Mouse (Mus musculus) liver, embryonic 15.5 days (tissue): ENCODE data around the gene Pnmal2. TPM values are rescaled to one million over a fixed set of nuclear protein-coding genes. Genes with fewer than 3 reads are reported as not detected.
A peak's percentile ranks its signal among the peaks of the same experiment; 100 is the strongest.

Source experiments
- ATAC-seq: fragments of 200-750 bp; cut with Nextera tagmentation; 2 replicates; pipeline ENCODE4 v1.8.0; 2017; ENCODE audit warnings: moderate number of reproducible peaks, mild to moderate bottlenecking, moderate library complexity; ENCODE audit not compliant: insufficient read depth
- H3K27ac ChIP-seq: fragments of 300-500 bp; sonication (generic); replicated peaks from 2 replicates; pipeline ENCODE4 v1.5.1; 2015; ENCODE audit warnings: mild to moderate bottlenecking, inconsistent platforms
- H3K27me3 ChIP-seq: fragments of 300-500 bp; sonication (generic); 2 replicates; pipeline ENCODE4 v1.6.1; 2015; ENCODE audit warnings: mild to moderate bottlenecking, inconsistent platforms
- H3K36me3 ChIP-seq: fragments of 300-500 bp; sonication (generic); replicated peaks from 2 replicates; pipeline ENCODE4 v1.6.1; 2015; ENCODE audit warnings: moderate library complexity, mild to moderate bottlenecking, inconsistent platforms
- H3K4me1 ChIP-seq: fragments of 300-500 bp; sonication (generic); replicated peaks from 2 replicates; pipeline ENCODE4 v1.6.1; 2015; ENCODE audit warnings: inconsistent platforms
- H3K4me2 ChIP-seq: fragments of 300-500 bp; sonication (generic); 2 replicates; pipeline ENCODE4 v1.6.1; 2015; ENCODE audit warnings: moderate library complexity, mild to moderate bottlenecking, inconsistent platforms
- H3K4me3 ChIP-seq: fragments of 300-500 bp; sonication (generic); replicated peaks from 2 replicates; pipeline ENCODE4 v1.5.1; 2015; ENCODE audit warnings: mild to moderate bottlenecking, inconsistent platforms
- H3K9ac ChIP-seq: fragments of 300-500 bp; sonication (generic); 2 replicates; pipeline ENCODE4 v1.6.1; 2015; ENCODE audit warnings: moderate library complexity, mild to moderate bottlenecking, inconsistent platforms
- H3K9me3 ChIP-seq: fragments of 300-500 bp; sonication (generic); replicated peaks from 2 replicates; pipeline ENCODE4 v1.6.1; 2016; ENCODE audit warnings: inconsistent platforms
- WGBS: fragments of 180-500 bp; shearing (Covaris S2); methylation state at CpG from one replicate; pipeline ENCODE4 v1.1.7; 2015; ENCODE audit warnings: mixed read lengths; ENCODE audit not compliant: insufficient replicate concordance; 5-methylcytosine and 5-hydroxymethylcytosine counted together
- polyA plus RNA-seq: library from polyadenylated mRNA; unstranded; fragments of >200 nt; fragmentation: Nextera tagmentation; extraction: Ambion mirVana; gene quantifications from 2 replicates; pipeline ENCODE4 v1.2.1, GENCODE M21; 2015

The Pnmal2 gene
- polyA plus RNA-seq, 1 experiment from 2014 or later, result 0.60 TPM

DNA sequence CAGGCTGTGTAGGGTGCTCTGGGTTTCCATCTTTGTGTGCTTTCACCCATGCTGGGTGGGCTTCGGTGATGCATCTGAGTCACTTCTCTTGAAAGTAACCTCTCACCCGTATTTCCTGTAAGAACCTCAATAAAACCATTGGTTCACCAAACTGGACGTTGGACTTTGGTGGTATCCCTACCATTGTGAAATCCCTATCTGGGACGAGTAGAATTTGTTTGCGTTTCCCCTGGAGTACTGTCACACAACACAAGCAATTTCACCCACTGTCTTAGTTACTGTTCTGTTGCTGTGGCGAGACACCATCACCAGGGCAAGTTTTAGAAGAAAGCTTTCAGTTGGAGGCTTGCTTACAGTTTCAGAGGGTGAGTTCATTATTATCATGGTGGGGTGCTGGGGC, 23.9 kb downstream of the Pnmal2 start:
- H3K36me3 ChIP-seq, result no peaks in the 10 kb centered on the region
- no peak overlapping the region for H3K4me2 ChIP-seq
- H3K9ac ChIP-seq, result no peak overlapping the region
- H3K27ac ChIP-seq, result peak overlapping the region; percentile 53; the same call in 1 of the 2 replicates
- no peak overlapping the region for H3K4me3 ChIP-seq
- no peaks in the 10 kb centered on the region for H3K9me3 ChIP-seq
- 58% methylated on average over 6 of the region's 6 CpGs for WGBS
- ATAC-seq, result peak; percentile 52; the same call in 1 of the 2 replicates
- H3K27me3 ChIP-seq, result no peaks in the 10 kb centered on the region
- no peaks in the 10 kb centered on the region for H3K4me1 ChIP-seq

- 30% methylated on average over 3 of the region's 3 CpGs for WGBS
- no peak overlapping the region for H3K27ac ChIP-seq
- no peak overlapping the region for H3K9ac ChIP-seq
- H3K27me3 ChIP-seq, result no peaks in the 10 kb centered on the region
- peaks cover 4% of the 10 kb centered on the region; the same call in 1 of the 2 replicates for H3K4me1 ChIP-seq
- H3K36me3 ChIP-seq, result no peaks in the 10 kb centered on the region
- H3K4me2 ChIP-seq, result no peak overlapping the region
- no peak overlapping the region for H3K4me3 ChIP-seq
- H3K9me3 ChIP-seq, result no peaks in the 10 kb centered on the region
- ATAC-seq, result no peak
These were observed 26.7 kb downstream of the Pnmal2 start for GRCm38 (mm10) chr7:16971160-16971559.

- Histone ChIP-seq H3K4me1 (peaks cover 20% of the 10 kb centered on the region), H3K27me3 (no peaks in the 10 kb centered on the region), H3K27ac (no peak overlapping the region), H3K9me3 (no peaks in the 10 kb centered on the region), H3K4me2 (no peak overlapping the region), H3K9ac (no peak overlapping the region), H3K4me3 (no peak overlapping the region), H3K36me3 (no peaks in the 10 kb centered on the region)
- no peak for ATAC-seq
- 44% methylated on average over 6 of the region's 6 CpGs for WGBS
These were observed 29.5 kb downstream of the Pnmal2 start for GRCm38 (mm10) chr7:16974018-16974417.

DNA sequence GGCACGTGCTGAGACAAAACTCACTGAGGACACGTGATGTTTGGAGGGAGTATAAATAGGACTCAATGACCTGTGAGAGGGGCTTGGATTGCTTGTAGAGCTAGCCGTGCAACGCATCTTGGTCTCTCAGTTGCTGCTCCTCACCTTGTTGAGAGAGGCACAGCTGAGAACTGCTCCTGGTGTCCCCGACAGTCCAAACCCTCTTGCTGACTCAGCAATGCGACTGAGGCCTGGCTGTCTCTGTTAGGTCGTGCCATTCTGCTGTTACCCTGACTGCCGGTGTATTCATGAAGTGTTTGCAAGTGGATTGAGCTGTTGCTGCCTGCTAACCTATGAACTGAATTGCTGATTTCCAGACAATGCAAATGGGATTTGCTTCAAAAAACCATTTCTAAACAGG, 31.8 kb downstream of the Pnmal2 start:
- Histone ChIP-seq H3K27ac (no peak overlapping the region), H3K4me3 (no peak overlapping the region), H3K9ac (no peak overlapping the region), H3K36me3 (no peaks in the 10 kb centered on the region), H3K9me3 (no peaks in the 10 kb centered on the region), H3K27me3 (no peaks in the 10 kb centered on the region), H3K4me2 (no peak overlapping the region), H3K4me1 (peaks cover 33% of the 10 kb centered on the region)
- ATAC-seq, result no peak
- 67% methylated on average over 8 of the region's 8 CpGs for WGBS

DNA sequence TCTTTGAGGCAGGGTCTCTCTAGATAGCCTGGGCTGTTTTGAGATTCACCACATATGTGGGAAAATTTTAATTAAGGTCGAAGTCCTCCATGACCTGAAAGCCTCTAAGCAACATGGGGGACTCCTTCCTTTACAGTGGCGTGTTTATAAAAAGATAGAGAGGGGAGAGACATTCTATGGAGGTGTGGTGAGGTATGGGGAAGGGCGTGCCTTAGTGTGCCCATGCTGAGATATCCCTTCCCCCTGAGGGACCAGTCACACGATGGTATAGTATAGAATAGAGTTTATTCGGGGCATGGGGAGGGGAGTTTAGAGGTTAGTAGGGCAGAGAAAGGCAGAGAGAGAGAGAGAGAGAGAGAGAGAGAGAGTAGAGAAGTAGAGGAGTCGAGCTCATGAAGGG, 33.7 kb downstream of the Pnmal2 start:
- ATAC-seq, result peak; percentile 87
- peak overlapping the region; percentile 46 for H3K4me2 ChIP-seq
- no peaks in the 10 kb centered on the region for H3K9me3 ChIP-seq
- H3K4me3 ChIP-seq, result no peak overlapping the region
- H3K27ac ChIP-seq, result peak overlapping the region; percentile 29
- H3K4me1 ChIP-seq, result peaks cover 33% of the 10 kb centered on the region
- no peak overlapping the region for H3K9ac ChIP-seq
- H3K36me3 ChIP-seq, result no peaks in the 10 kb centered on the region
- 32% methylated on average over 6 of the region's 6 CpGs for WGBS
- H3K27me3 ChIP-seq, result no peaks in the 10 kb centered on the region

DNA sequence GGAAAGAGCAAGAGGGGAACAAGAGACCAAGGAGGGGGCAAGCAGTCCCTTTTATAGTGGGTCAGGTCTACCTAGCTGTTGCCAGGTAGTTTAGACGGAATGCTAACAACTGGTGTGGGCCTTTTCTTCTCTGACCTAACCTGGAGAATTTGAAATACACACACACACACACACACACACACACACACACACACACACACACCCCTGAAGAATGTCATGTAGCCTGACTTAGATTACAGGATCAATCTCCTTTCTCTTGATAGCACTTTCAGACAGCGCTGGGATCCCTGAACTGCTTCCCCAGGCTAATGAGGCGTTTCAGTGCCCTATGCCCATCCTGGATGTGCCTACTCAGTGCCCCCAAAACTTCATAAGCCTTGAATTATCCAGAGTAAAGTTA, 34.1 kb downstream of the Pnmal2 start:
- Histone ChIP-seq H3K4me1 (peaks cover 33% of the 10 kb centered on the region), H3K4me2 (peak overlapping the region; percentile 46), H3K27ac (0 out of 2 replicates have a peak overlapping the region, but pooled peaks have one; percentile 29), H3K36me3 (no peaks in the 10 kb centered on the region), H3K9ac (no peak overlapping the region), H3K9me3 (no peaks in the 10 kb centered on the region), H3K27me3 (no peaks in the 10 kb centered on the region), H3K4me3 (no peak overlapping the region)
- ATAC-seq, result peak; percentile 56
- 66% methylated on average over 3 of the region's 3 CpGs for WGBS

DNA sequence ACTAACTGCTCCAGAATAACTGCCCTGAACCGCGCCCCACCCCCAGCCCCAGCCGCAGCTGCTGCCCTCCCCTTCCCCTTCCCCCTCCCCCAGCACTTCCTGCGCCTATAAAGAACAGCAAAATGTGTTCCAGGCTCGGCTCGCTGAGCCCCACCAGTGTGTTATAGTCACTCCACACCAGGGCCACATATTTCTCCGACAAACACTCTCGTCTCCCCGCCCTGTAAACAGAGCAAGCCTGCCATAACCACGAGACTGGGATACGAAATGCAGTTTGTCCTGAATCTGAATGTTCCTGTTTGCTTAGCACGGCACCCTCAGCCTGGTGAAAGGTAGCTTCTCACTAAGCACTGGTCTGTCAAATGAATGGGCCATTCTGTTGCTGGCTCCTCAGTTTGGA, 35.9 kb downstream of the Pnmal2 start:
- H3K4me2 ChIP-seq, result peak overlapping the region; percentile 61
- ATAC-seq, result peak; percentile 30
- peak overlapping the region; percentile 72; the same call in 1 of the 2 replicates for H3K27ac ChIP-seq

GRCm38 (mm10) chr7:16982859-16983568, 38.5 kb downstream of the Pnmal2 start, which contains the start of gene Gm42372:
TSS of gene Gm42372 (plus strand) at chr7:16983086.
- H3K4me1 ChIP-seq, result peaks cover 23% of the 10 kb centered on the region
- no peak within 1 kb of the TSS for H3K4me2 ChIP-seq
- no peak within 1 kb of the TSS for H3K27ac ChIP-seq
- H3K9me3 ChIP-seq, result no peaks in the 10 kb centered on the region
- no peak for ATAC-seq
- no peak within 1 kb of the TSS for H3K4me3 ChIP-seq
- H3K9ac ChIP-seq, result no peak within 1 kb of the TSS
- no peaks in the 10 kb centered on the region for H3K36me3 ChIP-seq
- WGBS, result 32% methylated on average over 26 of the region's 26 CpGs
- H3K27me3 ChIP-seq, result no peaks in the 10 kb centered on the region

More for the DNA sequence above, 35.9 kb downstream of the Pnmal2 start:
- H3K9me3 ChIP-seq, result no peaks in the 10 kb centered on the region
- peak overlapping the region; percentile 50 for H3K9ac ChIP-seq
- peaks cover 30% of the 10 kb centered on the region for H3K4me1 ChIP-seq
- peak overlapping the region; percentile 36 for H3K4me3 ChIP-seq
- H3K27me3 ChIP-seq, result no peaks in the 10 kb centered on the region
- under 1% methylated on average over 12 of the region's 12 CpGs for WGBS
- H3K36me3 ChIP-seq, result no peaks in the 10 kb centered on the region

DNA sequence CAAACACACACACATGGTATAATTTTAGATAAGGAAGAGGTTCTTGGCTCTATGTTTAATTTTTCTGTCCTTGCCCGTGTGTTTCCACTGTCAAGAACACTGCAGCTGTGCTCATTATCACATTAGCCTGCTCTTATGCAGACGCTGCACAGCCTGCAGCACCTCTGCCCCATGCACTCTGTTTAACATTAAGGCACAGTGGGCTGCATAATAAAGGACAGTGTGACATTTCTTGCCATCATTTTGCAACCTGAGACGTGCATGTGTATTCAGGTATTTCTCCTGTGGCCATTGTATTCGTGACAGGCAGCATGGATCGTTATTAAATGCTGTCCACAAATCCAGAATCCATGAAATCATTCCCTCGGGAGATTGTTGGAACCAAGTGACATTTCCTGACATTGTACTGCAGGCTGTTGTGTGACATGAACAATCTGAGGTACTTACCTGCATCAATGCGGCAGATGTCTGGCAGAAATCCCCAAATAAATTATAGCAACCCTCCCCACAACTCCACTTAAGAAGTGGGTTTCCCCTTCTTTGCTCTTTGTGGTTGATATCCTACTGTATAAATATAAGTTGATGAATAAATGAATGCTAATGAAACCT, 43.2 kb downstream of the Pnmal2 start:
- H3K27ac ChIP-seq, result no peak overlapping the region
- 60% methylated on average over 7 of the region's 7 CpGs for WGBS

DNA sequence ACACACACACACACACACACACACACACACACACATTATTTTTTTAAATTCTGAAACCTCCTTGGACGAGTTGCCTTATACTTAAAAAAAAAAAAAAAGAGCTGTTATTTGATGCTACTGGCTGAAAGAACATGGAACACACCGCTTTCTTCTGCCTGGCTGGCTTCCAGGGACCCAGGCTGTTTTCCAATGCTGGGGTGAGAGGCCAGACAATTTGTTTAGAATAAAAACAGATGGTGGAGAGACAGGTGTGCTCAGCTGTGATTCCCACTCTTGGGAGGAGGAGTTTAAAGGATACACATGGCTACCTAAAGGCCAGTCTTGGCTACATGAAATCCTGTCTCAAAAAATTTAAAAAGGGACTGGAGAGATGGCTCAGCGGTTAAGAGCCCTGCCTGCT, 43.9 kb downstream of the Pnmal2 start:
- no peaks in the 10 kb centered on the region for H3K9me3 ChIP-seq
- H3K4me3 ChIP-seq, result no peak overlapping the region
- peaks cover under 1% of the 10 kb centered on the region; the same call in 1 of the 2 replicates for H3K27me3 ChIP-seq
- no peak overlapping the region for H3K4me2 ChIP-seq
- peaks cover 12% of the 10 kb centered on the region for H3K4me1 ChIP-seq
- no peak for ATAC-seq
- no peak overlapping the region for H3K9ac ChIP-seq
- H3K36me3 ChIP-seq, result no peaks in the 10 kb centered on the region
- 65% methylated on average over 3 of the region's 3 CpGs for WGBS
- no peak overlapping the region for H3K27ac ChIP-seq

More for the DNA sequence above, 43.2 kb downstream of the Pnmal2 start:
- ATAC-seq, result no peak
- no peak overlapping the region for H3K4me3 ChIP-seq
- no peaks in the 10 kb centered on the region for H3K27me3 ChIP-seq
- H3K4me1 ChIP-seq, result peaks cover 10% of the 10 kb centered on the region
- no peaks in the 10 kb centered on the region for H3K36me3 ChIP-seq
- H3K4me2 ChIP-seq, result no peak overlapping the region
- H3K9ac ChIP-seq, result no peak overlapping the region
- no peaks in the 10 kb centered on the region for H3K9me3 ChIP-seq

GRCm38 (mm10) chr7:16990006-16990744, 45.7 kb downstream of the Pnmal2 start:
- Histone ChIP-seq H3K4me3 (no peak overlapping the region; the same call in 1 of the 2 replicates), H3K9me3 (no peaks in the 10 kb centered on the region), H3K27ac (peak overlapping the region; percentile 24; the same call in 1 of the 2 replicates), H3K27me3 (peaks cover 19% of the 10 kb centered on the region), H3K36me3 (no peaks in the 10 kb centered on the region), H3K4me1 (peaks cover 29% of the 10 kb centered on the region), H3K9ac (no peak overlapping the region; the same call in 1 of the 2 replicates), H3K4me2 (peak overlapping the region; percentile 40)
- ATAC-seq, result no peak
- WGBS, result 21% methylated on average over 15 of the region's 15 CpGs
